Mouse (Mus musculus) forebrain, embryonic 12.5 days (tissue): ENCODE data around the gene Ctdsp1. TPM values are rescaled to one million over a fixed set of nuclear protein-coding genes. Genes with fewer than 3 reads are reported as not detected.
A peak's percentile ranks its signal among the peaks of the same experiment; 100 is the strongest.

ENCODE experiments used
- ATAC-seq: fragments of 200-750 bp; cut with Nextera tagmentation; 2 replicates; pipeline ENCODE4 v1.8.0; 2017; ENCODE audit warnings: moderate TSS enrichment; ENCODE audit not compliant: low FRiP score
- H3K27ac ChIP-seq: fragments of 300-500 bp; sonication (generic); 2 replicates; pipeline ENCODE4 v1.5.1; 2016; ENCODE audit warnings: mild to moderate bottlenecking
- H3K27me3 ChIP-seq: fragments of 300-500 bp; sonication (generic); 2 replicates; pipeline ENCODE4 v1.6.1; 2016; ENCODE audit warnings: mild to moderate bottlenecking
- H3K36me3 ChIP-seq: fragments of 300-500 bp; sonication (generic); replicated peaks from 2 replicates; pipeline ENCODE4 v1.6.1; 2016; ENCODE audit warnings: mild to moderate bottlenecking
- H3K4me1 ChIP-seq: fragments of 300-500 bp; sonication (generic); 2 replicates; pipeline ENCODE4 v1.6.1; 2016
- H3K4me2 ChIP-seq: fragments of 300-500 bp; sonication (generic); 2 replicates; pipeline ENCODE4 v1.6.1; 2016; ENCODE audit warnings: mild to moderate bottlenecking, moderate library complexity
- H3K4me3 ChIP-seq: fragments of 300-500 bp; sonication (generic); replicated peaks from 2 replicates; pipeline ENCODE4 v1.5.1; 2016; ENCODE audit warnings: mild to moderate bottlenecking
- H3K9ac ChIP-seq: fragments of 300-500 bp; sonication (generic); 2 replicates; pipeline ENCODE4 v1.6.1; 2016; ENCODE audit warnings: mild to moderate bottlenecking
- H3K9me3 ChIP-seq: fragments of 300-500 bp; sonication (generic); 2 replicates; pipeline ENCODE4 v1.6.1; 2016
- WGBS: fragments of 180-500 bp; shearing (Covaris S2); methylation state at CpG from one replicate; pipeline ENCODE4 v1.1.7; 2016; 5-methylcytosine and 5-hydroxymethylcytosine counted together
- microRNA counts: library from miRNA; unstranded; fragments of <30 nt; microRNA quantifications from one replicate; lab custom pipeline; 2017
- microRNA-seq: library from miRNA; unstranded; fragments of <30 nt; microRNA quantifications from one replicate; pipeline ENCODE4, GENCODE M21; 2017
- polyA plus RNA-seq: library from polyadenylated mRNA; unstranded; fragments of >200 nt; fragmentation: Nextera tagmentation; extraction: Ambion mirVana; gene quantifications from 2 replicates; pipeline ENCODE4 v1.2.1, GENCODE M21; 2016

The Ctdsp1 gene
- polyA plus RNA-seq, 1 experiment from 2014 or later = 33.3 TPM

DNA sequence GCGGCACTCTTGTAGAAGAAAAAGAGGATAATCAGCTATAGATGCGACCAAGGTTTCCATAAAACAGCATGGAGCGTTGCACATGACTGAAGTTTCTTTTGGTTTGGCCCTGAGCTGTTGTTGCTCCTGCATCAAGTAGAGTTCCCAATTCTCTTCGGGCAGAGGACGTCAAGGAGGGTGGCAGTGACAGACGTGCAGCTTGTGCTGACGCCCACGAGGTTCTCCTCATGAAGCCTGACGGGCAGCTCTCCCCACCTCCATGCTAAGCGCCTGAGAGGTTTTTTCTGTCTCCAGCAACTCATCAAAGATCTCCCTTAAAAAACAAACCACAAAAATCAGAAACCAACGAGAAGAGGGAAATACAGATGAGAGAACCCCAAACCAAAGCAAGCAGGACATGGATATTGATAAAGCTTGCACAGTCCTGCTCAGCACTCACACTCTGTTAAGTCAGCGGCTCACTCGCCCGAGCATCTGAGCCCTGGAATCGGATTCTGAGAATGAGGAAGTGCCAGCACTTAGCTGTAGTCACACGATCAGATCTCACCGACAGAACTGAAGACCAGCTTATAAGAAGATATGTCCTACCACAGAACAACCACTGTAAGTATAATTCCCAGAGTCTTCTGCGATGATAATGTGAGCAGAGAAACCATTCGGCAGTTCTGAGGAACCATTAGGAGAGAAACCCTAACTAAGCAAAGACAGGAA lies 48.0 kb downstream of the Ctdsp1 start:
- peaks cover 68% of the 10 kb centered on the region for H3K36me3 ChIP-seq
- no peak for ATAC-seq
- H3K9ac ChIP-seq = no peak overlapping the region
- H3K4me2 ChIP-seq = no peak overlapping the region
- no peaks in the 10 kb centered on the region for H3K4me1 ChIP-seq
- H3K4me3 ChIP-seq = no peak overlapping the region
- H3K27ac ChIP-seq = no peak overlapping the region
- no peaks in the 10 kb centered on the region for H3K27me3 ChIP-seq
- no peaks in the 10 kb centered on the region for H3K9me3 ChIP-seq
- WGBS = 91% methylated on average over 19 of the region's 19 CpGs

DNA sequence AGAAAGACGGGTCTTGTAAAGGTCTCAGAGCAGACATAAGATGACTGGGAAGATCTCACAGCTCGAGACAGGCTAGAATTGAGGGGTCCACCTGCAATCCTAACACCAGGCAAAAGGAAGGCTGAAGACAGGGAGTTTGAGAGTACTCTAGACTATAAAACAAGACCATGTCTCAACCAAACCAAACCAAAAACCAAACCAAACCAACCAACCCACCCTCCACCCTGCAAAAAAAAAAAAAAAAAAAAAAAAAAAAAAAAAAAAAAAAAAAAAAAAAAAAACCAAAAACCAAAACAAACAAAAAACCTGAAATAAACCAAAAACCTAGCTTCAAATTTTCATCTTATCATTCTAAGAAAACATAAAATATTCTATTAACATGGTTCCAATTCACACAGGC lies 53.2 kb downstream of the Ctdsp1 start:
- no peaks in the 10 kb centered on the region for H3K27me3 ChIP-seq

More for the DNA sequence above, 53.2 kb downstream of the Ctdsp1 start:
- H3K27ac ChIP-seq = no peak overlapping the region
- peaks cover 73% of the 10 kb centered on the region for H3K36me3 ChIP-seq
- WGBS = 96% methylated on average over 2 of the region's 2 CpGs
- no peaks in the 10 kb centered on the region for H3K4me1 ChIP-seq
- ATAC-seq = no peak
- H3K9ac ChIP-seq = no peak overlapping the region
- H3K4me3 ChIP-seq = no peak overlapping the region
- H3K9me3 ChIP-seq = no peaks in the 10 kb centered on the region
- no peak overlapping the region for H3K4me2 ChIP-seq

MicroRNAs encoded within 50 kb of the gene (microRNA counts, 519-probe panel; counts per million panel counts)
- microRNA mmu-miR-26b (lab: Ali Mortazavi, UCI) = 3,055 counts per million, percentile 26 among the panel's probes with 10 or more counts

Small RNA genes lying within 50 kb of the gene (microRNA-seq; reads per million reads assigned to microRNA genes)
- gene Mir26b = 23,537 reads per million, percentile 98 among the genes with 10 or more reads in this experiment

Other genes with a start within 250 kb of the Ctdsp1 start
- 0.14 TPM in 1 of 2 replicates, not detected in the other for gene Cxcr2, start 237.5 kb upstream of the Ctdsp1 start, polyA plus RNA-seq
- gene Cxcr1, start 196.9 kb upstream of the Ctdsp1 start, polyA plus RNA-seq = not detected in 2 replicates
- 356 and 369 TPM in 2 replicates for gene Arpc2, start 155.4 kb upstream of the Ctdsp1 start, polyA plus RNA-seq
- 0.18 and 0.29 TPM in 2 replicates for gene Gpbar1, start 113.0 kb upstream of the Ctdsp1 start, polyA plus RNA-seq
- 184 and 190 TPM in 2 replicates for gene Aamp, start 106.8 kb upstream of the Ctdsp1 start, polyA plus RNA-seq
- 87.5 and 88.9 TPM in 2 replicates for gene Pnkd, start 106.6 kb upstream of the Ctdsp1 start, polyA plus RNA-seq
- gene Tmbim1, start 85.9 kb upstream of the Ctdsp1 start, polyA plus RNA-seq = 6.7 and 7.9 TPM in 2 replicates
- gene Catip, start 29.4 kb upstream of the Ctdsp1 start, polyA plus RNA-seq = 0.60 and 1.1 TPM in 2 replicates
- 1.3 and 1.7 TPM in 2 replicates for gene Slc11a1, start 16.3 kb upstream of the Ctdsp1 start, polyA plus RNA-seq
- 0.29 and 0.32 TPM in 2 replicates for gene Vil1, start 17.9 kb downstream of the Ctdsp1 start, polyA plus RNA-seq
- 77.5 and 84.2 TPM in 2 replicates for gene Cnot9, start 114.5 kb downstream of the Ctdsp1 start, polyA plus RNA-seq
- gene Plcd4, start 151.4 kb downstream of the Ctdsp1 start, polyA plus RNA-seq = 0.98 and 1.1 TPM in 2 replicates
- gene Usp37, start 152.8 kb downstream of the Ctdsp1 start, polyA plus RNA-seq = 44.2 and 48.1 TPM in 2 replicates
- gene Zfp142, start 196.7 kb downstream of the Ctdsp1 start, polyA plus RNA-seq = 10.6 and 10.8 TPM in 2 replicates
- 18.3 and 18.5 TPM in 2 replicates for gene Bcs1l, start 196.8 kb downstream of the Ctdsp1 start, polyA plus RNA-seq
- 30.7 and 33.0 TPM in 2 replicates for gene Rnf25, start 209.9 kb downstream of the Ctdsp1 start, polyA plus RNA-seq
- 26.7 and 27.7 TPM in 2 replicates for gene Stk36, start 209.9 kb downstream of the Ctdsp1 start, polyA plus RNA-seq